Mouse (Mus musculus) kidney, postnatal 4 days (tissue): ENCODE measurements around the gene Mtx1.
"Not testable (repeated sequence)": the region's sequence is repeated elsewhere in the genome, so short reads cannot be mapped to it uniquely, and the experiment has no call there.

Source experiments
- DNase-seq, 2 experiments: peaks; one replicate each; pipeline ENCODE4 v3.0.0; 2021; ENCODE audit warnings: mixed read lengths in 2 of 2

Gene Mtx1

DNA sequence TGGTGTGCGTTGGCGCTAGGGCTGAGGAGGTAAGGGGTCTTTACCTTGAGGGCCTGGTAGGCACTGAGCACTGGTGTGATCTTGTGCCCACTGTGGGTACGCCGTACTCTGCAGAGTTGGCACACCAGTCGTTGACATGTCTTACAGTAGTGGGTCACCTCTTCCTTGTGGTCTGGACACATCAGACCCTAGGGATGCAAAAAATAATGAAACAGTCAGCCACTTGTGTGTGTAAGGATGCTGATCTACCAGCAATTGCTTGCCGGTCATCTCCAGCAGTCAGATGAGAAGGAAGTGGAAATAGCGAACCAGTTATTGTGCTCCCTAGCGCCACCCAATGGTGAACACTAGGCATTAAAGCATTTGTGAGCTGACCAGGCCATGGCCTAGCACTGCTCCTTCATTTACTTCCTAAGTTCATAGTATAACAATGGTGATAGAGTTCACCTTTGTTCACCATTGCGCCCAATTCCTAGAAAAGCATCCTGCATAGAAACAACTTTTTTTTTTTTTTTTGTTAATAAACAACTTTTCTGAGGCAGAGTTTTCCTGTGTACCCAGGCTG, 15.5 kb upstream of the Mtx1 start:
- DNase-seq: peak; percentile 76 to 84

DNA sequence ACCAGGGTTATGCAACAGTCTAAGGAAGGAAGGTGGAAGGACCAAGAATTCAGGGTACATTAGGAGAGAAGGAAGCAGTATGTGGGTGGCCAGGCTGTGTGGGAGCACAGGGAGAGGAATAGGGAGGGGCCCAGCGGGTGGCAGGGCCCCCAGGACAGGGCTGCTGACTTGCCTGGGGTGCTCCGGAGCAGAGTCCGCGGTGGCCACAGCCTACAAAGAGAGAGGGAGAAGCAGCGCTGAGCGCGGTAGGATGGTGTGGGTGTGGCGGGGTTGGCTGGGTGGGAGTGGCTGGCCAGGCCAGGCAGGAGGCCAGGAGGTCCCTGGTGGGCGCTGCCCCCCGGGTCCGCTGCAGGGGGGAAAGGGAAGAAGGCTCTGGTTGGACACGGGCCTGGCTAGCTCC, 11.6 kb upstream of the Mtx1 start:
- peak in 1 of 2 experiments; percentile 51 for DNase-seq

DNA sequence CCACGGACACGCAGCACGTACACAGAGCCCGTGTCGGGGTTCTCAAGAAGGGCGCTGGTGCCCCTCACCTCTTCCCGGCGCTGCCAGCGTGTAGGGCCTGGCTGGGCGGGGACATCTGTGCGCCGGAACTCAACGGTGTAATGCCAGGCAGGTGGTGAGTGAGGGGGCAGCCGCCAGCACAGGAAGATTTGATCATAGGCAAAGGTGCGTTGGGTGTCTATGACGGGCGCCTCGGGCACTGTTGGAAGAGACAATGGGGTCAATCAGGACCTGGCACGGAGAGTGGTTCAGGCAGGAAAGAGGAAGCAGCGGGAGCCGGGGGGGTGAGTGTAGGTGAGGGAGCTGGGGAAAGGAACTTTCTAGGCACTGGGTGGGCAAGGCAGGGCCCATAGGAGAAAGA, 10.8 kb upstream of the Mtx1 start:
- no peak for DNase-seq

DNA sequence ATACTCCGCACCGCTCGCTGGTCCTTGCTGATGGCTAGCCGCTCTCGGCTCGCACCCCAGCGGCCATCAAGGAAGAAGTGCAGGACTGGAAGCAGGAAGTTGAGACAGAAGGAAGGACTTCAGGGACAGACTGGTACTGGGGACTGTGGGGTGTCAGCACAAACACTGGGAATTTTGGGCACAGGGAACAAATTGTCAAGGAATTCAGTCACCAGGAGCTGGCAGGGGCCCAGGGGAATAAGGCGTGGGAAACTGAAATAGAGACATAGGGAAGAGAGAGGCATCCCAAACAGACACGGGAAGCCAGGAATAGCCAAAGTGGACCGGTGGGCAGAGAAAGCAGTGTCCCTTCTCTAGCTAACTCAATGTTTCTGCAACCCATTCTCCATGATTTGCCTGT, 9.6 kb upstream of the Mtx1 start:
- no peak for DNase-seq

DNA sequence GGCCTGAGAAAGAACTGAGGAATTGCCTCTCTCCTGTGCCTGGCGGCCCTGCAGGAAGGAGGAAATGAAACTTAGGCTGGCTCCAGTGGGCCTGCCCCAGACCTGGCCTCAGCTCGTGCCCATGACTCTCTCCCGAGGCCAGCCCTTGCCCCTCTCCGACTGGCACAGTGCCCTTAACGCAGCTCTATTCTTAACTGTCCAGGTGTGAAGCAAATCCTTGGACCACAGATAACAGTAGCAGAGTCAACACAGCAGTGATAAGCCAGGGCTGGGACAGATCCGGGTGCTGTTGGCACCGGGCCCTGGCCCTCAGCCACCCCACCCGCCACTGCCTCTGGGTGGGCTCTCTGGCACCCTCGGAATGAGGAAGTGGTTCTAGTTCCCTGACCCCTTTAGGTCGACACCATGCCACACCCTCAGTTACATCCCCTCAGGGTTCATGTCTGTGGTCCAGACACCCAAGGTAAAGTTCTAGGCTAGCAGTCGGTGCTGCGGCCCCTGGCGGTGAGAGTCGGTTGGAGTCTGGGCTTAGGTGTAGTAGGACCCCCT, 6.7 kb upstream of the Mtx1 start:
- peak in 1 of 2 experiments; percentile 56 for DNase-seq

DNA sequence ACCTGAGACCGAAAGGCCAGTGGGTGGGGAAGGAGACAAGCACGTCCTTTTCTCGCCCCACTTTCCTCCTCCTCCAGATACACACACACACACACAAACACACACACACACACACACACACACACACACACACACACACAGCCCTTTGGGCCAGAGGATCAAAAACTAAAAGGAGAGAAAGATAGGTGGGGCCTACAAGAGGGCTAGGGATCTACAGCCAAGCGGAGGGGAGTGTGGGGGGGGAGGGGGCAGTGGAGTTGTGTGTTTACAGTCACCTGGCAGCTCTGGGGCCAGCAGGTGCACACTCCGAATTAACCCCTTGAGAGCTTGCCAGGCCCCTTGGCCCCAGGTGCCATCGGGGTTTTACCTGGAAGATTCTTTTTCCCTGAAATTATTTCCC, 5.7 kb upstream of the Mtx1 start:
- DNase-seq: no peak

DNA sequence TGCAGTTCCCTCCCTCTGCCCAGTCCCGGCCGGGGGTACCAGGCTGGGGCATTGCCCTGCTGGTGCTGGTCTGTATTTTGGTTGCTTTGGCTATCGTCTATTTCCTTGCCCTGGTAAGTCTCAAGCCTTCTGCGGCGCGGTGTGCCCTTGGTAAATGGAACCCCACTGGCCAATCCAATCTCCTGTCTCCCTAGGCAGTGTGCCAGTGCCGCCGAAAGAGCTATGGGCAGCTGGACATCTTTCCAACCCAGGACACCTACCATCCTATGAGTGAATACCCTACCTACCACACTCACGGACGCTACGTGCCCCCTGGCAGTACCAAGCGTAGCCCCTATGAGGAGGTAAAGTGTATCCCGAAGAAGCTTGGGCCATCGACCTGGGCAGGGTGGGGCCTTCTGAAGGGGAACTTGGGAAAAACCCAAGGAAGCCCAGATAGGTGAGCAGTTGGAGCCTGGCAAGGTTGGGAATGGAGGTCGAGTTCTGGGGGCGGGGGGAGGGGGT, 4.9 kb upstream of the Mtx1 start:
- no peak for DNase-seq

DNA sequence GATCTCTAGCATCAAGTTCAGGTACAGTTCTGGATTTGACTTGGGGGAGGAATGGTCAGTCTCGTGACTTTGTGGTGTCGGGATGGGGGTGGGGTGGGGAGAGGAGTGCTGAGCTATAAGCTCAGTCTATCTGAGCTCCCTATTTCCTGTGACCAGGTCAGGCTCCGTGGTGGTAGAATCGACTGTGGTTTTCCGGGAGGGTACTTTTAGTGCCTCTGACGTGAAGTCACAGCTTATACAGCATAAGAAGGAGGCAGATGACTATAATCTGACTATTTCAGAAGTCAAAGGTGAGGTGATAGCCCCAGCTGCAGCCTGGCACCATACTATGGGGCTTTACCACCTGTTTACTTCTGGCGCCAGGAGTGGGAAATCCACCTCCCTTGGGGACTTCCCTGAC, 4.5 kb upstream of the Mtx1 start:
- DNase-seq: no peak

DNA sequence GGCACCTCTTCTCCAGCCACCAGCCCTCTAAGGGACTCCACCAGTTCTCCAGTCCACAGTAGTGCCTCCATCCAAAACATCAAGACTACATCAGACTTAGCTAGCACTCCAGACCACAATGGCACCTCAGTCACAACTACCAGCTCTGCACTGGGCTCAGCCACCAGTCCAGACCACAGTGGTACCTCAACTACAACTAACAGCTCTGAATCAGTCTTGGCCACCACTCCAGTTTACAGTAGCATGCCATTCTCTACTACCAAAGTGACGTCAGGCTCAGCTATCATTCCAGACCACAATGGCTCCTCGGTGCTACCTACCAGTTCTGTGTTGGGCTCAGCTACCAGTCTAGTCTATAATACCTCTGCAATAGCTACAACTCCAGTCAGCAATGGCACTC, 3.7 kb upstream of the Mtx1 start:
- no peak for DNase-seq

DNA sequence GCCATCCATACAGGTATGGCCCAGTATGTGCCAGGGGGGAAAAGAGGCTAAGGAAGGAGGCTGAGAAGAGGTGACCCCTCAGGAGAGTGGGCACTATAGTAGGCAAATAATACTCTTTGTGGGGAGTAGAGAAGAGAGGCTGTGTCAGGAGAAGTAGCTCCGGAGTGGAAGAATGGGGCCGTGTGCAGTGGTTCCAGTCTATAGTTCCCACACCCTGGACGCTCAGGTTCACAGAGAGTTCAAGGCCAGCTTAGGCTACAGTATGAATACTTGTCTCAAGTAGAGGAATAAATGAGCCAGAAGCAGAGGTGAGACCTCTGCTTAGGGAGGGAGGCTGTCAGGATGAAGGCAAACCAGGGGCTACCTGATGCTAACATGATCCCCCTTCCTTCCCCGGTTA, 2.4 kb upstream of the Mtx1 start:
- DNase-seq: no peak

DNA sequence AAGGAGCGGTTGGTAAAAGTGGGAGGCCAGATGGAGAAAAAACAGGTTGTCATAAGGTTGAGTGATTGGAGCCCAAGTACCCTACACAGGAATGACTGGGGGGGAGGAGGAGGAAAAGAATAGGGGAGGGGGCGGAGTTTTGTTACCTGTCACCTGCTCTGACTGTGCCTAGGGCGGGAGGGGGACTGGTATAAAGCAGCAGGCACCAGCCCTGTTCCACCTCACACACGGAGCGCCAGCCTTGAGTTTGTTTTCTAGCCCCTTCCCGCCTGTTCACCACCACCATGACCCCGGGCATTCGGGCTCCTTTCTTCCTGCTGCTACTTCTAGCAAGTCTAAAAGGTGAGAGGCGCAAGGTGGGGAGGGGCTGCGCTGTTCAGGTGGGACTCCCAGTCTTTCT, 1.9 kb upstream of the Mtx1 start, which contains the start of gene Muc1:
Gene Muc1, plus strand, starts transcription at position 222 of the 400 bp plus-strand sequence.
- DNase-seq: peak; percentile 46 to 67

DNA sequence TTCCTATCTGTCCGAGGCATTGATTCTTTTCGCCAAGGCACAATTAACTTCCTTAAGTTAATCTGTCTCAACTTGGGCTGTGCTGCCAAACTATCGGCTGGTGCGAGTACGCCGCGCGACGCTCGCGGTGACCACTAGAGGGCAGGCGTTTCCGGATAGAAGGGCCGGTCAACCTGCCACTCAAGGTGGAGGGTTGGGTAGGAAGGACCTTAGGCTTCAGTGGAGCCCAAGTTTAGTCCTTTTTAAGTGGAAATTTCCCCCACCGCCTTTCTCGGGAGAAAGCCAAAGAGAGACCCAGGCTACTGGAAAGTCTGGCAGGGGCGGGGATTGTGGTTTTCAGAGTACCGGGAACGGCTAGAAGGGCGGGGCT, 1.3 kb upstream of the Mtx1 start:
- DNase-seq: peak; percentile 94

DNA sequence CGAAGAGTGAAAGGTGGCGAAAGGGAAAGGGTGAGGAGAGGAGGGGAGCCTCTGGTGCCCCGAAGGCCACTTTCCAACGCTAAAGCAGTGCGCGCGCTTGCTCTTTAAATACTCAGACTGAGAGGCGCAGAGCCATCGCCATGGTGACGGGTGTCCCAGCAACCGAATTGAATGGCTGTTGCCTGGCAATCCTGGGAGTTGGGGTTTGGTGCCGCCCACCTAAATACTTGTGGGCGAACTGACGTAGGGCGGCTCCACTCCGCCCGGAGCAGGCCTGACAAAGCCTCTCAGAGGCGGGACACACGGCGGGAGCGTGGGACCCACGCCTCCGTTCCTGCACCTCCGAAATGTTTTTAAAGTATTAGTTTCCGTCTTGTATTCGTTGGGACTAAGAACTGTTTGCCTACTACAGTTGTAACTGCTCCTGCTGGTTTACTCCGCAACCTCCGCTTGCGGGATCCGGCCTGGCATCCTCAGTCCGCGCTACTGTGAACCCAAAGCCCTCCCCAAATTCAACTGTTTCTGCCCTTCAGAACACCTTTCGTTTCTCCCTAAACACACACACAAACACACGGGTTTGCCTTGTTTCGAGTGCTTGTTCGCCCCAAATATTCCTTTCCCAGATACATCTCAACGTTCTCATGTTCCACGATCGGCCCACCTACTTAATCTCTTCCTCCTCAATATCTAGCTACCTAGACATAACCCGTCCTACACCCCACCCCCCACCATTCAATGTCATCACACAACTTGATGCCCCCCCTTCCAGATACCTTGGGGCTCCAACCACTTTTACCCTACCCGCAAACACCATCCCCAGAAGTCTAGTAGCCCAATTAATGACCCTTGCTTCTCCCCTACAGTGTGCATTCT, 655 bp upstream of the Mtx1 start:
- DNase-seq: peak; percentile 93 to 94

DNA sequence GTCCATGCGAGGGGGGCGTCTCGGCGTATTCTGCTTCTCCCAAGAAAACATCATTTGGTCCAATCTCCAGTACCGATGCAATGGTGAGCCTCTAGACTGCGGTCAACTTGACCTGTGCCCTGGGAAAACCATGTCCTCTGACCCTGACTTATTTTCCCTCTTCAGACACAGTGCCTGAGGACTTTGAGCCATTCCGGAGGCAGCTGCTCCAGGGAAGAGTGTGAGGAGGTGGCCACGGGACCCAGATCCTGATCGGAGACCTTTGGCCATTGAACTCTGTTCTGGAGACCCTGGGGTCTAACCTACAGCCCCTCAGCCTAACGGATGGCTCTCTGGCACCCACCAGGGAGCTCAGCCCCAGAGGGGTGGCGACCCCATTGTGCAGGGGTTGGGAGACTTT, 527 bp downstream of the Mtx1 start:
- DNase-seq: no peak

DNA sequence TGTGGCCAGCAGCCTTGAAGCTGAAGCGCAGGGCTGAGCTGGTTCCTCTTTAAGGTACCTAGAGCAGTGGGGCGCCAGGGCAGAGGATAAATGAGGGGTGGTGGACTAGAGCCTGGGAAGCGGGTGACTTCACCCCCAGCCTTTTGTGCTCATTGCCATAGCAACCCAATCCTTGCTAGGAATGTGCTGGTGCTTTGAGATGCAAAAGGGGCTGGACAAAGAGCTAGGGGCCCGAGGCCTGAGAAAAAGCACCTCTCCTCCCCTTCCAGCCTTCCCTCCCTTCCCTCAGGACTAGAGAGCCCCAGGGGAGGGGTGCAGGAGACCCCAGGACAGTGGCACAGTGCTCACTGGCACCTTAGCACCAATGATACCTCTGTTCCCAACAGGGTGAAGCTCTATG, 970 bp downstream of the Mtx1 start:
- no peak for DNase-seq

DNA sequence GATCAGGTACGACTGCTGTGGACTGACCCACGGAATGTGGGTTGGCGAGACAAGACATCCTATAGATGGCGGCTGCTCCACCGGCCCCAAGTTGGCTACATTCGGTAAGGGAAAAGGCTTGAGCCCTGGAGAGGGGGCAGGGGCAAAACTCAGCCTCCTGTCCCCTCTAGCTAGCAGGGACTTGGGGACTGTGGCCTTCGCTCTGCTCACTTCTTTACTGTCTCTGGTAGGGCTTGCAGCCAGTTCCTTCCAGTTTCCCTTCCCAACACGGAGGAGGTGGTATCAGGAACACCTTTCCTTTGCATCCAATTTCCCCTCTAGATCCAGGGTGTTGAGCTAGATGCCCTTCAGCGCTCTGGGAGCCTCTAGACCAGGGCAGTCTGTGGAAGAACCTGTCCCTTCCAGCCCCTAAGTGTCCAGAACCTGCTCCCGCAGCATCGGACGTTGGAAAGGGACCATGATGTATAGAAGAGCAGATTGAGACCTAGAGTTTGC, 1.5 kb downstream of the Mtx1 start:
- no peak for DNase-seq

DNA sequence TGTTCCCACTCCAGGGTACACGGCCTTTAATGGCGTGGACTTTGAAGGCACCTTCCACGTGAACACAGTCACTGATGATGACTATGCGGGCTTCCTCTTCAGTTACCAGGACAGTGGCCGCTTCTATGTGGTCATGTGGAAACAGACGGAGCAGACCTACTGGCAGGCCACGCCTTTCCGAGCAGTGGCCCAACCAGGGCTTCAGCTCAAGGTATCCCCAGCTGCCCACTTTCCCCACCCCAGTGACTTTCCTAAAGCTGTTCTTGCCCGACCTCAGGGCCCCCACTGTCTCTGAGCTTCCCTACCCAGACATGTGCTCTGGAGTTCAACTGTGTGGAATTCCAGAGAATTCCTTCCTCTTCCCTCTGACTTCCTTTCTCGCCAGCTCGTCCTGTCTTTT, 2.1 kb downstream of the Mtx1 start:
- no peak for DNase-seq

DNA sequence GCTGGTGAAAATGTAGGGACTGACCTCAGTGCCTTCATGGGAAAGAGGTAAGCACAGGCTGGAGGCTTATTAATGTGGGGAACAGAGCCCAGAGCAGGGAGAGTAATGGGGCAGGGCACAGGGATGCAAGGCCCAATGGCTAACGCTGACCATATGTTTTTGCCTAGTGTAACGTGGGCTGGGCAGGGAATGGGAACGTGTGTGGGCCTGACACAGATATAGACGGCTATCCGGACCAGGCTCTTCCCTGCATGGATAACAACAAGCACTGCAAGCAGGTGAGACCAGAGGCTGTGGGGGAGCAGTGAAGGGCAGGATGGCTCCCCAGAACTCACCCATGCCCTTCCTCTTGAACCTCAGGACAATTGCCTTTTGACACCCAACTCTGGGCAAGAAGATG, 5.7 kb downstream of the Mtx1 start:
- no peak for DNase-seq

DNA sequence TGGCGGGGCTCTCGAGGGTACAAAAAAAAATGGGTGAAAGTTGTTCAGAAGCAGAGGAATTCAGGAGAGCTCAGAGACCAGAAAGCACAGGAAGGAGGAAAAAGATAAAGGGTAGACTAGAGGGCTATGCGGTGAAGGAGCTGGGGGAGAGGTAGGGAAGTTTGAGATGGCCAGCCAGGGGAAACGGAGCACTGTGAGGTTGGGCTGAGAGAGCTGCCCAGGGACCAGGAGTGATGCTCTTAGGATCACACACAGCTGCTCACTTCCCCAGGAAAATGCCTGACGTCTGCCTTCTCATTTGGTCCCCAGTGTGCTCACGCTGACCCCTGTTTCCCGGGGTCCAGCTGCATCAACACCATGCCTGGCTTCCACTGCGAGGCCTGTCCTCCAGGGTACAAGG, 7.3 kb downstream of the Mtx1 start:
- no peak for DNase-seq

DNA sequence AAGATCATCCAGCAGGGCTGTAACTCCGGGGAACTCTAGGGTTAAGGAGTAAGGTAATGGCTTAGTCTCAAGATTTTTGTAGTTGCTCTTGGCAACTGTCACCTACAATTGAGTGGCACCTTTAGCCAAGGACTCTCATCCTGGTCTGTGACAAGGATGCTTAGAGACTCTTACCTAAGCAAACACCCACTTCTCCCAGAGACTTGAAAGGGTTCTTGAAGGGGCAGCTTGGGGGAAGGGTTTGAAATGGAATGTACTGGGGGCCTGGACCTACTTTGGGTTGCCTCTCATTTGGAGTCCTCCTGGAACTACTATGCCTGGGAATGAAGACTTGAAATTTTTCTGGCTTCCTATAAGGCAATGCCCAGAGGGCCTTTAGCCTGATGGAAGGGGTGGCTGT, 8.6 kb downstream of the Mtx1 start:
- DNase-seq: no peak

DNA sequence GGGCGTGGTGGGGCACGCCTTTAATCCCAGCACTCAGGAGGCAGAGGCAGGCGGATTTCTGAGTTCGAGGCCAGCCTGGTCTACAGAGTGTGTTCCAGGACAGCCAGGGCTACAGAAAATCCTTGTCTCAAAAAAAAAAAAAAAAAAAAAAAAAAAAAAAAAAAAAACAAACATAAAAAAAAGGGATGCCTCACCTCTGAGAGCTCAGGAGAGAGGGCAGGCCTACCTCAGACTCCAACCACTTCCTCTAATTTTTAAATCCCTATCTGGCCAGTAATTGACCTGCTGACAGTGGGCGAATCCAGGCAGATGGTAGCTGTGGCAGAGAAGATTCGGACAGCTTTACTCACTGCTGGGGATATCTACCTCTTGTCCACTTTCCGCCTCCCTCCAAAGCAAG, 10.5 kb downstream of the Mtx1 start:
- DNase-seq: not testable (repeated sequence)

DNA sequence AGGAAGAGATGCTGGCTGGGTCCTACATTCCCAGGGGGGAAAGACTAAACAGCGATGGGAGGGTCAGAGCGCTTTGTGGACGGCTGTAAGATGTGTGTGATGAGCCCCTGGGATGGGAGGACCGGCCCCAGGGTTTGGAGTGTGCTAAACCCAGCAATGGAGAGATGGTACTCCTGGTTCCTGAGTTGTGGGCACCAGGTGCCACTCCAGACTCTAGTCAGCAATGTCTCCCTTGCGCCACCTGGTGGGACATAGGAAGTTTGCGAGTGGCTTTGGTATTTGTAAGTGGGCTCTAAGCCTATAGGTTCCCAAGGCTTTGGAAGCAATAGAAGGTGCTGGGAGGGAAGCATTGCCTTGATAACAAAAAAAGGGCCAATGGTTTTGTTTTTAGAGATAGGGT, 11.0 kb downstream of the Mtx1 start:
- peak; percentile 89 to 92 for DNase-seq

DNA sequence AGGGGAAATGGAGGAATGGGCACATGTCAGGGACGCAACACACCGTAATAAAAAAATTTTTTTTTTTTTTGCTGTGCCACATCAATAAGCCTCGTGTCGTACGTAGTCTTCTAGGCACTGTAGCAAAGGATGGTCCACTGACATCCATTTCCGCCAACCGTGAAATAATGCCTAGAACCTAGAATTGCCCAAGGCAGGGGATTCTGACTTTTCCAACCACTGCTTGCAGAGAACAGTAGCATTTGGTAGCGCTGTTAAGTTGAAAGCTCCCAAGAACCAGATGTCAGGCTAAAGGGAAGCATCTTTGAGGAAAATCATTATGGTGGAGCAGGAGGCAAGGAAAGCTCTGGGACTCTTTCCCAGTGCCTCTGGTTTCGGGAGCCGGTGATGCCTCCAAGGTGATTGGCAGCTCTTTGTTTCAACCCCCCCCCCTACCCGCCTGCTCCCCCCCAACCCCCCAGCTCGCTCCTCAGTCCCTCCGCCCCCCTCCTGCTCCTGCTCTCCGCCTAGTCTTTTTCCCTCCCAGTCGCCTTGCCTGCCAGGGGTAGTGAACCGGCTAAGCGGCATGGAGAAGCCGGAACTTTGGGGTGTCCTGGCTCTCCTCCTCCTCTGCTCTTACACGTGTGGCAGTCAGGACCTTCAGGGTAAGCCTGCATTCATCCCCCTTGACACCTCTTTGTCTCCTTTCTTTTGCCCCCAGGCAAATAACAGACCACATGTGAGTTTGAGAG, 12.0 kb downstream of the Mtx1 start, which contains the start of gene Thbs3:
Gene Thbs3, plus strand, starts transcription at position 500 of the 731 bp plus-strand sequence.
- DNase-seq: peak; percentile 47 to 59
